Mouse (Mus musculus): ENCODE measurements at regions not wholly inside any gene's neighbourhood (a gene's known extent, or its start where the extent isn't known, plus 50 kb on each side); places are given as distances from the start of the nearest gene placed in this dataset.
A peak's percentile ranks its signal among the peaks of the same experiment; 100 is the strongest.

- no peak for DNase-seq
These were observed 176.7 kb upstream of the Egln3 start for GRCm38 (mm10) chr12:54380322-54380721.

- DNase-seq: no peak
These were observed 174.9 kb upstream of the Egln3 start for GRCm38 (mm10) chr12:54378576-54378975.

GRCm38 (mm10) chr12:54374060-54374459 lies 170.4 kb upstream of the Egln3 start:
- no peak for DNase-seq

GRCm38 (mm10) chr12:54369217-54369616 lies 165.6 kb upstream of the Egln3 start:
- no peak for DNase-seq

GRCm38 (mm10) chr12:54364381-54365095 lies 160.9 kb upstream of the Egln3 start:
- DNase-seq: no peak

- DNase-seq: no peak
These were observed 158.1 kb upstream of the Egln3 start for GRCm38 (mm10) chr12:54361762-54362161.

GRCm38 (mm10) chr12:54354187-54354586 lies 150.5 kb upstream of the Egln3 start:
- no peak for DNase-seq

GRCm38 (mm10) chr12:54353694-54354093 lies 150.0 kb upstream of the Egln3 start:
- DNase-seq: no peak

- DNase-seq: peak in 1 of 2 experiments; percentile 6
These were observed 149.4 kb upstream of the Egln3 start for GRCm38 (mm10) chr12:54352963-54353606.

- DNase-seq: no peak
These were observed 146.6 kb upstream of the Egln3 start for GRCm38 (mm10) chr12:54350293-54350692.

- no peak for DNase-seq
These were observed 145.7 kb upstream of the Egln3 start for GRCm38 (mm10) chr12:54349403-54349802.

GRCm38 (mm10) chr12:54343493-54343892 lies 139.8 kb upstream of the Egln3 start:
- no peak for DNase-seq

GRCm38 (mm10) chr12:54335509-54335908 lies 131.8 kb upstream of the Egln3 start:
- DNase-seq: no peak

- DNase-seq: no peak
These were observed 131.0 kb upstream of the Egln3 start for GRCm38 (mm10) chr12:54334491-54335132.

- no peak for DNase-seq
These were observed 130.1 kb upstream of the Egln3 start for GRCm38 (mm10) chr12:54333632-54334321.

- no peak for DNase-seq
These were observed 123.8 kb upstream of the Egln3 start for GRCm38 (mm10) chr12:54327483-54327882.

- DNase-seq: no peak
These were observed 122.9 kb upstream of the Egln3 start for GRCm38 (mm10) chr12:54326571-54326970.

- DNase-seq: no peak
These were observed 116.9 kb upstream of the Egln3 start for GRCm38 (mm10) chr12:54320533-54320932.

GRCm38 (mm10) chr12:54316980-54317471 lies 113.4 kb upstream of the Egln3 start:
- DNase-seq: no peak

GRCm38 (mm10) chr12:54316066-54316567 lies 112.5 kb upstream of the Egln3 start:
- no peak for DNase-seq

- no peak for DNase-seq
These were observed 110.5 kb upstream of the Egln3 start for GRCm38 (mm10) chr12:54314153-54314552.

GRCm38 (mm10) chr12:54313211-54313845 lies 109.7 kb upstream of the Egln3 start:
- peak; percentile 57 to 71 for DNase-seq

Data from cerebellum, adult 18-20 months (tissue).